Mouse (Mus musculus) right cerebral cortex, postnatal 36 days (tissue): ENCODE measurements around the gene Grb14.
A peak's percentile ranks its signal among the peaks of the same experiment; 100 is the strongest.

Experiments
- DNase-seq, 2 experiments: peaks; one replicate each; pipeline ENCODE4 v3.0.0; 2022; ENCODE audit warnings: low spot score in 2 of 2, mixed read lengths in 1 of 2

The Grb14 gene

GRCm38 (mm10) chr2:64974549-64974948 is 50.2 kb downstream of the Grb14 start:
- no peak for DNase-seq

GRCm38 (mm10) chr2:64973819-64974441 is 50.9 kb downstream of the Grb14 start:
- no peak for DNase-seq

GRCm38 (mm10) chr2:64973125-64973524 is 51.7 kb downstream of the Grb14 start:
- no peak for DNase-seq

- no peak for DNase-seq
Measured at GRCm38 (mm10) chr2:64971828-64972227, 53.0 kb downstream of the Grb14 start.

- no peak for DNase-seq
Measured at GRCm38 (mm10) chr2:64970992-64971391, 53.8 kb downstream of the Grb14 start.

GRCm38 (mm10) chr2:64966893-64967444 is 57.8 kb downstream of the Grb14 start:
- DNase-seq = no peak

- no peak for DNase-seq
Measured at GRCm38 (mm10) chr2:64966323-64966722, 58.5 kb downstream of the Grb14 start.

GRCm38 (mm10) chr2:64965227-64965864 is 59.4 kb downstream of the Grb14 start:
- DNase-seq = no peak

GRCm38 (mm10) chr2:64962196-64962595 is 62.6 kb downstream of the Grb14 start:
- DNase-seq = no peak

- DNase-seq = no peak
Measured at GRCm38 (mm10) chr2:64961381-64961780, 63.4 kb downstream of the Grb14 start.

GRCm38 (mm10) chr2:64959657-64960056 is 65.1 kb downstream of the Grb14 start:
- DNase-seq = no peak

GRCm38 (mm10) chr2:64955441-64955840 is 69.3 kb downstream of the Grb14 start:
- DNase-seq = no peak

- no peak for DNase-seq
Measured at GRCm38 (mm10) chr2:64949210-64949609, 75.6 kb downstream of the Grb14 start.

GRCm38 (mm10) chr2:64948418-64949169 is 76.2 kb downstream of the Grb14 start:
- DNase-seq = peak; percentile 32 to 38

- no peak for DNase-seq
Measured at GRCm38 (mm10) chr2:64947484-64947883, 77.3 kb downstream of the Grb14 start.

- DNase-seq = no peak
Measured at GRCm38 (mm10) chr2:64920879-64921278, 103.9 kb downstream of the Grb14 start.

- DNase-seq = peak in 1 of 2 experiments; percentile 14
Measured at GRCm38 (mm10) chr2:64915448-64915847, 109.3 kb downstream of the Grb14 start.

GRCm38 (mm10) chr2:64904877-64905276 is 119.9 kb downstream of the Grb14 start:
- DNase-seq = no peak

- no peak for DNase-seq
Measured at GRCm38 (mm10) chr2:64897844-64898243, 126.9 kb downstream of the Grb14 start.

- no peak for DNase-seq
Measured at GRCm38 (mm10) chr2:64893233-64893632, 131.6 kb downstream of the Grb14 start.

GRCm38 (mm10) chr2:64887098-64887757 is 137.6 kb downstream of the Grb14 start:
- DNase-seq = no peak

GRCm38 (mm10) chr2:64885696-64886095 is 139.1 kb downstream of the Grb14 start:
- DNase-seq = no peak
